Mouse (Mus musculus) forebrain, embryonic 12.5 days (tissue): ENCODE results near the gene Vmn2r105. TPM values are rescaled to one million over a fixed set of nuclear protein-coding genes. Genes with fewer than 3 reads are reported as not detected.

Experiments
- ATAC-seq: fragments of 200-750 bp; cut with Nextera tagmentation; 2 replicates; pipeline ENCODE4 v1.8.0; 2017; ENCODE audit warnings: moderate TSS enrichment; ENCODE audit not compliant: low FRiP score
- H3K27ac ChIP-seq: fragments of 300-500 bp; sonication (generic); 2 replicates; pipeline ENCODE4 v1.5.1; 2016; ENCODE audit warnings: mild to moderate bottlenecking
- H3K27me3 ChIP-seq: fragments of 300-500 bp; sonication (generic); 2 replicates; pipeline ENCODE4 v1.6.1; 2016; ENCODE audit warnings: mild to moderate bottlenecking
- H3K36me3 ChIP-seq: fragments of 300-500 bp; sonication (generic); replicated peaks from 2 replicates; pipeline ENCODE4 v1.6.1; 2016; ENCODE audit warnings: mild to moderate bottlenecking
- H3K4me1 ChIP-seq: fragments of 300-500 bp; sonication (generic); 2 replicates; pipeline ENCODE4 v1.6.1; 2016
- H3K4me2 ChIP-seq: fragments of 300-500 bp; sonication (generic); 2 replicates; pipeline ENCODE4 v1.6.1; 2016; ENCODE audit warnings: mild to moderate bottlenecking, moderate library complexity
- H3K4me3 ChIP-seq: fragments of 300-500 bp; sonication (generic); replicated peaks from 2 replicates; pipeline ENCODE4 v1.5.1; 2016; ENCODE audit warnings: mild to moderate bottlenecking
- H3K9ac ChIP-seq: fragments of 300-500 bp; sonication (generic); 2 replicates; pipeline ENCODE4 v1.6.1; 2016; ENCODE audit warnings: mild to moderate bottlenecking
- H3K9me3 ChIP-seq: fragments of 300-500 bp; sonication (generic); 2 replicates; pipeline ENCODE4 v1.6.1; 2016
- WGBS: fragments of 180-500 bp; shearing (Covaris S2); methylation state at CpG from one replicate; pipeline ENCODE4 v1.1.7; 2016; 5-methylcytosine and 5-hydroxymethylcytosine counted together
- polyA plus RNA-seq: library from polyadenylated mRNA; unstranded; fragments of >200 nt; fragmentation: Nextera tagmentation; extraction: Ambion mirVana; gene quantifications from 2 replicates; pipeline ENCODE4 v1.2.1, GENCODE M21; 2016

The Vmn2r105 gene
- not detected in 2 replicates for polyA plus RNA-seq

GRCm38 (mm10) chr17:20234952-20235351 is at the start of gene Vmn2r105:
Vmn2r105 (minus strand) TSS chr17:20235052.
- H3K9ac ChIP-seq: no peak within 1 kb of the TSS
- H3K4me3 ChIP-seq: no peak within 1 kb of the TSS
- H3K4me1 ChIP-seq: no peaks in the 10 kb centered on the region
- no peak within 1 kb of the TSS for H3K4me2 ChIP-seq
- H3K36me3 ChIP-seq: no peaks in the 10 kb centered on the region
- H3K27ac ChIP-seq: no peak within 1 kb of the TSS
- 67% methylated on average over 2 of the region's 2 CpGs for WGBS
- no peaks in the 10 kb centered on the region for H3K27me3 ChIP-seq
- no peaks in the 10 kb centered on the region for H3K9me3 ChIP-seq
- ATAC-seq: no peak

GRCm38 (mm10) chr17:20255522-20255921 is 20.7 kb upstream of the Vmn2r105 start:
- Histone ChIP-seq H3K9ac (no peak overlapping the region), H3K4me2 (no peak overlapping the region), H3K4me3 (no peak overlapping the region), H3K27ac (no peak overlapping the region), H3K9me3 (peaks cover 9% of the 10 kb centered on the region), H3K4me1 (no peaks in the 10 kb centered on the region), H3K36me3 (no peaks in the 10 kb centered on the region), H3K27me3 (no peaks in the 10 kb centered on the region)
- WGBS: 79% methylated on average over 4 of the region's 4 CpGs
- no peak for ATAC-seq

- Histone ChIP-seq H3K4me1 (no peaks in the 10 kb centered on the region), H3K27ac (no peak within 1 kb of the TSS), H3K9me3 (peaks cover 17% of the 10 kb centered on the region)
These were observed 51.9 kb downstream of the Vmn2r105 start, which contains the start of gene Fpr-rs6 for GRCm38 (mm10) chr17:20182997-20183396. Fpr-rs6 (minus strand) TSS chr17:20183097.

More at GRCm38 (mm10) chr17:20182997-20183396, 51.9 kb downstream of the Vmn2r105 start, which contains the start of gene Fpr-rs6:
- H3K4me3 ChIP-seq: no peak within 1 kb of the TSS
- ATAC-seq: no peak
- no peaks in the 10 kb centered on the region for H3K36me3 ChIP-seq
- H3K27me3 ChIP-seq: no peaks in the 10 kb centered on the region
- no peak within 1 kb of the TSS for H3K9ac ChIP-seq
- H3K4me2 ChIP-seq: no peak within 1 kb of the TSS

Other genes with a start within 250 kb of the Vmn2r105 start
- not detected in 2 replicates for gene Vmn2r104, start 186.7 kb downstream of the Vmn2r105 start, polyA plus RNA-seq
- gene Fpr-rs7, start 120.8 kb downstream of the Vmn2r105 start, polyA plus RNA-seq: not detected in 2 replicates
- not detected in 2 replicates for gene Fpr-rs6, start 52.0 kb downstream of the Vmn2r105 start, polyA plus RNA-seq
- gene Vmn2r106, start 50.5 kb upstream of the Vmn2r105 start, polyA plus RNA-seq: not detected in 2 replicates
- gene Vmn2r107, start 110.2 kb upstream of the Vmn2r105 start, polyA plus RNA-seq: not detected in 2 replicates
- gene Vmn1r224, start 179.1 kb upstream of the Vmn2r105 start, polyA plus RNA-seq: not detected in 2 replicates
- gene Vmn2r108, start 246.3 kb upstream of the Vmn2r105 start, polyA plus RNA-seq: not detected in 2 replicates